Mouse (Mus musculus) lung, postnatal 36 days (tissue): ENCODE measurements at regions not wholly inside any gene's neighbourhood (a gene's known extent, or its start where the extent isn't known, plus 50 kb on each side); places are given as distances from the start of the nearest gene placed in this dataset.
A peak's percentile ranks its signal among the peaks of the same experiment; 100 is the strongest.

Experiments
- DNase-seq: peaks from one replicate; pipeline ENCODE4 v3.0.0; 2022; ENCODE audit warnings: mixed read lengths

DNA sequence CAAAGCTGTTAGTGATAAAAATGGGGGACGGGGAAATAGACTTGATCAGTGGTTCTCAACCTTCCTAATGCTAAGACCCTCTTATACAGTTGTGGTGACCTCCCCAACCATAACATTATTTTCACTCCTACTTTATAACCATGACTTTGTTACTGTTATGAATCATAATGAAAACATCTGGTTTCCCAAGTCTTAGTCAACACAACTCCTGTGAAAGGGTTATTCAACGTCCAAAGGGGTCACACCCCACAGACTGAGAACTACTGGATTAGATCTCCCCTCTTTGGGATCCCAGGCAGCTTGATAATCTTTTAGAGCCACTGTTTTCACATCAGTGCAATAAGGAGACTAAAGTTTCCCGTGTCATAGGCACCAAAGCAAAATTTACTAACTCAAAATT is 141.1 kb upstream of the Fndc3a start:
- no peak for DNase-seq

DNA sequence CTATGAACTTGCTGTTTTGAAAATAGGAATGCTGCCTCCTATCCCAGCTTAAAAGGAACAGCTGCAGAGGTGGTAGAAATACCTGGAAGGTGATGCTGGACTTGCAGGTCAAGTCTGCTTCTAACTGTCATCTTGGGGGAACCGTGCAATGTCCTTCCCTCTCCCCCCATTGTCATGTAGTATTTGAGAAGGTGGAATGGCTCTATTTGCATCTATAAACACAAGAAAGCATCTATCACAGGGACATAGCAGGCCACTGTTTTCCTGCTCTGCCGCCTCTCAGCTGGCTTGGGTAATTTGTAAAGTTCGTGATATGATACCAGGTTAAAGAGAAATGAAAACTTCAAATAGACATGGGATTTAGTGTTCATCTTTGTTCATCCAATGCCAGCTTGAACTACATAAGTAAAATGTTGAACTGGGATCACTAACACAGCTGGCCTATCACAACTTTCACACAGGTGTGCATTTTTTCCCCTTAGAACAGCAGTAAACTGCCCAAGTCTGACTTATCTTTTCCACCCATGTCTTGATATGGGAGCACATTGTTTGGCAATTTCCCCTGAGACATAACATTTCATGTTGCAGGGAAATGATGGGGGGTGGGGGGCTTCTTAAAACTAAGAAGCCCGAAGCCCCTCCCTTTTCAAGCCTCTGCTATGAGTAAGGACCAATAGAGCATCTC is 138.6 kb upstream of the Fndc3a start:
- no peak for DNase-seq

DNA sequence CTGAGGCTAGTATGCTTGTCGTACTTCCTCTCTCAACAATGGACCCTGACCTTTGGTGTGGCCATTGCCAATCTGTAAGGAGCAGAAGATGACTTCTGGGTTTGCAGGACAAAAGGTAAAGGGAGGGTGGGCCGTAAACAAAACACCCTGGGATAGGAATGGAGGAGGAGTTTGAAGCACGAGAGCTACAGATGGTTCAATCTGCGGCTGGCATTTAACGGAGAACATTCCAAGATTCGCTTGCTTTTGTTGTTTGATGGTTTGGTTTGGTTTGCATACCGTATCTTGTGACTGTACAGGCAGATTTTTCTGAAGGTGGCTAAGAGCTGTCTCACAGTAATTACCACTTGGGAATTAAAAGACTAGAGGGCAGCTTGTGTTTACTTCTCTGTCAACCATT is 137.7 kb upstream of the Fndc3a start:
- no peak for DNase-seq

DNA sequence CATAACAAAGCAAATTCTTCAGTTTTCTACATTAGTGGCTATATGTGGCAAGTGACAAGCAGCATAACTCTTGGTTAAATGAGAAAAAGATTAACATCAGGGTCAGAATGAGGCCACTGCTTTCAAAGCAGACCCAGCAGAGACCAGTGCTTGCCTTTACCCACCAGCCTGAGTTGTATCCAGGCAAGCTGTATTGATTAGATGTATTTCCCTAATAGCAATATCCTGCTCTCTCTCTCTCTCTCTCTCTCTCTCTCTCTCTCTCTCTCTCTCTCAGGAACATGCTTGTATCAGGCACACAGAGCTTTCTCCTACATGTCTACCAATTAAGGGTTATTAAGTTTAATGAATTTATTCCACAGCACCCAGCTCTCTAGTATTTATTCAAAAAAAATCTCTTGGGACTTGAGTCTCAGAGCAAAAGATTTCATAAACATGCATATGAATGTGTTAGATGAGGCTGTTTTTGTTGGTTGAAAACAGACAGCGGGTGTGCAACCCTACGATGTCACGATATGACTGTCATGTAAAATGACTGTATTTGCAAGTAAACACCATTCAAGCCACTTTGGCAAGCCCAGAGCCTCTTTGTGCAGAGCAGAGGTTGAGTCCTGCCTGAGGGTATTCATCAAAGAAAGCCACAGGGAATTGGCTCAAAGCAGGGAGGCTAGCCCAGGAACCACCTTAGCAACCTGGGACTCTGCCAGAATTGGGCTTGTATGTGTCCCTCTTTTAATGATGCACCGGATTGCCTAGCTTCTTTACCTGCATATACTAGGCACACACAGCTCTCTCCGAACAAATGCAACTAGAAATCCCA is 136.0 kb upstream of the Fndc3a start:
- no peak for DNase-seq

DNA sequence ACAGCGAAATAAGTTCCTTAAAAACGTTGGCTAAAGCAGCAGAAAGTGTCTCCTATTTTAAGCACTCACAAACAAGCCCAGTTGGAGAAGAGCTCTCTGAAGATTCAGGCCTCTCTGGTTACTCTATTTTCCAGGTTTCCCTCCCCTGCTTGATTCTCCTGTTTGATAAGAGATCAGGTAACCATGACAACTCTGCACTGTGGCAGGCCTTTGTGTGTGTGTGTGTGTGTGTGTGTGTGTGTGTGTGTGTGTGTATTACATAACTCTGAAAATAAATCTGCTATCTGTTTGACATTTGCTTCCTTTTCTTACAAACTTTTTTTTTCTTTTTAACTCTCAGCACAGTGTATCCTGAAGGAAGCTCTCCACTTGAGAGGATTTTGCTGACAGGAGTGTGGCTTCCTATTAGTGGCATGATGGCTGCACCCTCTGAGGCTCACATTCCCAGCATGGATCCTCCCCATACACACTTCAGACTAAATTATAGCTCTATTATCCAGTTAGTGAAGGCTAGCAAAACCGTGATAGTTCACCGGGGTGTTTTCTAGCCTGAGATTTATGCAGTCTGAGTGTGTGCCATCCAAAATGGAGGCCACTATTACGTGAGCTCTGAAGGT is 135.1 kb upstream of the Fndc3a start:
- no peak for DNase-seq

DNA sequence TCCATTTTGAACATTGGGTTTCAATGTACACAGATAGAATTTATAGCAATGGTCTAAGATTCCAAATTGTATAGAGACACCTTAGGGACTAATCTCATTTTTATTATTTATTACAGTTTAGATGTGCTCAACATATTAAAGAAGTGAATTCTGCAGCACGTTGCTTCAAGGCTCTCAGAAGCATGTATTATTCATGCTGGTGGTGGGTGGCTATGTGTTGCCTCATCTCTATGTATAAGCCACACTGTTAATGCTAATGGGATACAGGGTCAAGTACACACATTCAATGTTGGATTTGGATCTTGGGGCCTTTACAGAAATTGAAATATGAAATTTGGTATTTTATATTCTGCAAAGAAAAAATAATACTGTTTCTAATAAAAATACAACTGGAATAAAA is 131.9 kb upstream of the Fndc3a start:
- DNase-seq = no peak

DNA sequence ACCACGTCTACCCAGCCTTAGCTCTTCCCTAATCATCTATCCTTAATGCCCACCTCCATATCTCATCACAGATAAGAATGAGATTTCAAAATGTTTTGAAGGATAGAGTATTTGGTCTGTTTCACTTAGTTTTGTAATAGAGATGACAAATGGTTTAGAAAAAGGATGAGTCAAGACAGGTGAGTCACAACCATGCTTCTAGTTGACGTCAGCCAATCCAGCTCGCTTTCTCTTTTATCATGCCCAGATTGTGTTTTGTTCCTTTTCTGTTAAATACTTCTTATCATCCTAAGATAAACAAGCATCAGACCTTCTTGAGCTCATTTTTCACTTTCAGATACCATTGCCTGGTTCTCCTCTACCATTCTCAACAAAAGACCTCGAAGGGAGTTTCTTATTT is 125.4 kb upstream of the Fndc3a start:
- DNase-seq = no peak

DNA sequence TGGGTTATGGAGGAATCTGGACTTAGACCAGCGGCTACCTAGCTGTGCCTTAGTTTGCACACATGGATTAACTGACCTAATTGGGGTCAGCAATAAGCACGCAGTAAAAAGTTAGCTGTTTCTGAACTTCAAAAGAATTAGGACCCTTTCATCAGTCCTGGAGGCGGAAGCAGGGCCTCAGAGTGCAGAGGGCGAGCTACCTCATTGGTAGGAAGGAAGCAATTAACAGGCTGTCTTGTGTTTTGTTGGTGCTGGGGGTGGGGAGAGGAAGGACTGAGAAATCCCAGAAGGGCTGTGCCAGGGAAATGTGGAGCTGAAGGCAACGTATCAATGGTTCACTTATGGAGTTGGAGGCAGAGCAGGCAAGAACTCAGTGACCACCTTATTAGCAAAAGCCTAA is 119.5 kb upstream of the Fndc3a start:
- DNase-seq = no peak

DNA sequence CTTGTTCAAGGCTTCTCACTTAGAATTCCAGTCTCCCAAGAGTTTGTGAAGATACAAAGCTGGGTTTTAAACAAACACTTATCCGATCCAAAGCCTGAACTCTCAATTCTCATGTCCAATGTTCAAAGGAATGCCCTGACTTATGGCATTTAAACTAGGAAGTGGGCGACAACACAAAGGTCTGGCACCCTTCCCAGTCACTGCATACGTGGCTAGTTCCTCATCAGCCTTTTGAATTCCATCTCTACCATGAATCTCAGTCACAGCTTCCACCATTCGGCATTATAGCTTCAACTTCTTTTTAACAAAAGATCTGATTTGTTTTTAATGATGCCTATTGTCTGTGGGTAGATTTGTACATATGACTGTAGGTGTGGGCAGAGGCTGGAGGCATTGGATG is 115.7 kb upstream of the Fndc3a start:
- peak; percentile 19 for DNase-seq

DNA sequence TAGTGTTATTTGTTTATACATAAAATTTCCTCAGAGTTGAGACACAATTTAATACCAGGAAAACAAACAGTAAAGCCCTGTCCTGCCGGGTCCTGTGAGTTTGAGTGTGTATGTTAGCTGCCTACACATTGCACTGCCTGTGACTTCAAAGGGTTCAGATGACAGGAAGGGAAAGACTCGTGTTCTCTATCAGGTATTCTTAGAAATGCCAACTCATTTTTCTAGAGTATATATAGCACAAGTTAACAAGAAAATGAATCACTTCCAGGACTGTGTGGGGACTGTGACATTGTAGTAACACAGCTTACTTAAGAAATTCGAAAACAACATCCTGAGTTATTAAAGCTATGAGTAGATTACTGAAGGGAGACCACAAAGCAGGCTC is 112.4 kb upstream of the Fndc3a start:
- DNase-seq = no peak

DNA sequence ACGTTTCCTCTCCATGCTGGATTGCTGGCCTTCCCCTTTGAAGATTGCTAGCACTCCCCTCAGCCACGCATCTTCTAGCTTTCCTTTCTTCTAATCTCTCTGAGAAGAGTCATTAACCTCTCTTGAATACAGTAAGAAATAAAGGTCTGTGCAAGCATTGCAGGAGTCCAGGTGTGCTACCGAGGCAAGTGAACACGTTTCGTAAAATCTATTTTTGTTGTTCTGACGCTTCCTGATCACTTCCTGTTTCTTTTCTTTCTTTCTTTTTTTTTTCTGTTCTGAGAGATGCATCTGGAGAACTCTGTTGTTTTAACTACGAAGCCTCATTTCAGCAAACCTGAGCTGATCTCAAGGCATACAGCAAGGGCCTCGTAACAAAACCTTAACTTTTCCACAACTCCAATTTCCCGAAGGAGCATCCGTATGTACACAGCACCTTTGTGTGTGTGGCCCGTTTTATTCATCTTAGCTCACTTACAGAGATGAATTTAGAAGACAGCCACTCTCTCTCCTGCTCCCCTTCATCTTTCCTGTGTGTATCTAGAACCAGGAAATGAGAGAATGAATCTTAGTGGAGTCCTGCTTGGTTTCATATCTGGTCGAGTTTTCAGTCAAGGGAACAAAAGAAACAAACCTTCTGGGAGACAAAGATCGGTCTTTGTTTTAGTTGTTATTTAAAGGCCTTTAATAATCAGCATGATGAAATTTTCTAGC is 111.9 kb upstream of the Fndc3a start:
- no peak for DNase-seq

DNA sequence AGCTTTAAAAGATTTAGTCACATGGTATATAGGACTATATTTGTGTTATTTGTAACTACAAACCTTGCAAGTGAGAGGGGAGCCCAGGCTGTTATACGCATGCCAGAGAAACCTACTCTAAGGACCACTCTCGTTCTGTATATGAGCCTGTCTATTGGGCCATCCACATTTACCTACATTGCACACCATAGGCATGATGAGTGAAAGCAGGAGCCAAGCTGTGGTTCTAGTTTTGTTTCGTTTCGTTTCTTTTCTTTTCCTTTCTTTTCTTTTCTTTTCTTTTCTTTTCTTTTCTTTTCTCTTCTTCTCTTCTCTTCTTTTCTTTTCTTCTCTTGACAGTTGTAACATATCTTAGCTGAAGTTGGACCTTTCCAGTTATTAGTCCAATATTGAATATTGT is 109.2 kb upstream of the Fndc3a start:
- no peak for DNase-seq

DNA sequence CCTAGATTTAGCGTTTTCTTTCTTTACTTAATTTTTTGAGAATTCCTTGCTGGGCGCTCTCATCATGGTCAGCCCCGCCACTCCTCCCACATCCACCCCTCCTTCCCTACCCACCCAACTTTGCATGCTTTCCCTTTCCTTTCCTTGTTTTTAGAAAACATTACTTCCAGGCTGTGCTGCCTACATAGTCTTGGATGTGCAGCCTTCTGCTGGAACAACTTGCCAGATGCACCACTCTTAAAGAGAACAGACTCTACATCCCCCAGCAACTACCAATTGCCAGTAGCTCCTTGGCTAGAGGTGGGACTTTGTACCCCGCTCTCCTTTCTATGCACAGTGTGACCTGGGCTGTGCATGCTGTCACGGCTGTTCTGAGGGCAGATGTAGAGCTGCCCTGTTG is 108.0 kb upstream of the Fndc3a start:
- DNase-seq = no peak

DNA sequence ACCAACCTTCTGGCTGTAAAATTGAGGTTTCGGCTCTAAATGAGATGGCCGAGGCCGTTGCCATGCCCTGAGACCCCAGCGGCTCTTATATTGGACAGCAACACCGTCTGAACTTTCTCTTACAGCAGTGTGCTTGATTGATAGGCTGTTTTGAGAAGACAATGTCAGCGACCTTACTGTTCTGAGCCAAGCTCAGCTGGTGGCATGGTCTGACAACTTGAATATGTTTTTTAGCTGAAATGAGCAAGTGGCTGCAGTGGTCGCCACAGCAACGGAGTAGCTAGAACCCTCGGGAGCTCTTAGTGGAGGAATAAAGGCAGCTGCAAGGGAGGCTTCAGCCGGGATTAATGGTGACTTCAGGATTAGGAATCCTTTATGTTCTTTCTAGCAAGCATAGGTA is 107.0 kb upstream of the Fndc3a start:
- DNase-seq = peak; percentile 7

DNA sequence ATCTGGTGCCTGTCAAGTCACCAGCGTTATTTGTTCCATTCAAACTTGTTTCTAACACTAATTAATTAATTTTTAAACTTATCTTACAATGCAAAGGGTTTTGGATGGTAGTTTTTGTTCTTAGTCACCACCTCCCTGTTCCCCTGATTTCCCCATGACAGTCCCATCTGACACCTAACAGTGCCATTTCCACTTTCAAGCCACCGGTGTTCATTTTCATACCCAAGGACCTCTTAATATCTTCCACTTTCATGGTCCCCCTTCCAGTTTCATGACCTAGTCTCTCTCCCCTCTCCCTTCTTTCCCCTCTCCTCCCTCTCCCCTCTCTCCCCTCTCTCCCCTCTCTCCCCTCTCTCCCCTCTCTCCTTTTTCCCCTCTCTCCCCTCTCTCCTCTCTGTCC is 99.3 kb upstream of the Fndc3a start:
- no peak for DNase-seq

DNA sequence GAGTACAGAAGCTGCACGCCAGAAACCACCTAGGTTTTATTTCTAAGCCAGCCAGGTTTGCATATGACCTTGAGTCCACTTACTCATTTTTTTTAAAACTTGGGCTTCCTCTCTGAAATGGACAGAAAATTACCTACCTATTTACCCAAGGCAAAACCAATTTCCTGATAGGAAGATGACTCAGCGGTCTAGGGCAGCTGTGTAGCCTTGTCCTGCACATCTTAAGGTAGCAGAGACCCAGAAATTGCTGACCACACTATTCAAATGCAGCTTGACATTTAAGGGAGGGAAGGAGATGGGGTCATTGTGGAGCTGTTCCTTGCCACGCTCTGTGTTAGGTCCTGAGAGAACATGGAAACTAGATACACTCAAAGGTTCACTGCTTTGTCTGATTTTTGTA is 98.1 kb upstream of the Fndc3a start:
- DNase-seq = no peak

DNA sequence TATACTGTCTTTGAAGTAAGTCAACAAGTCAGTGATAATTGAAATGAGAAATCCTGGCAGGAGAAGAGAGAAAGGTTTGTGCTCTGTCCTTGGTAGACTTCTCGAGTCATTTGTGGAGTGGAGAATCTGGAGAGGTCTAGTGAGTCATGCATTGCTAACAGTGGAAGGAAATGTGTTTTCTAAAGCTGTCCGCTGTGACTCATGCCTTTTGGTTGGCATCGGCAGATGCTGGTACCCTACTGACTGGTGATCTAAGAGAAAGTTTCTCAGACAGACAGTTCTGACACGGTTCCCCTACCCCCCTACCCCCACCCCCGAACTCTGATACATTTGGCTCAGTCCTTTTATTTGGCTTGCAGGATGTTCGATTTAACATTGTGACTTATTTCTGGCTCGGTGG is 97.5 kb upstream of the Fndc3a start:
- no peak for DNase-seq

DNA sequence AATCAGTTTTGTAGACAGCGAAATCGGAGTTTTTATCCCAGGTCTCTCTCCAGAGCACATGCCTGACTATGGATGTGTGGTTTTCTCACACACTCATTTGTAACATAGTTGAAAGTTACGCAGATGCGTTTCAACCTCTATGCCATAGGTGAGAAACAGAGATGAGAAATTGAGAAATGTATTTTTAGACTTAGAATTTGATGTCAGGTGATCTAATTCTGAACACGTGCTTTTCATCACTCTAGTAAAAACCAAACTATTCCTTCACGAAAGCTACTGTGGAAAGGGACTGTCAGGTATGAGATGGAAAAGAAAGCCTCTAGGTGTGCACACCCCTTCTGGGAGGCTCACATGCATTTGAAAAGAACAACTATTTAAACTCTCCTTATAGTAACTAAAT is 96.8 kb upstream of the Fndc3a start:
- DNase-seq = no peak

DNA sequence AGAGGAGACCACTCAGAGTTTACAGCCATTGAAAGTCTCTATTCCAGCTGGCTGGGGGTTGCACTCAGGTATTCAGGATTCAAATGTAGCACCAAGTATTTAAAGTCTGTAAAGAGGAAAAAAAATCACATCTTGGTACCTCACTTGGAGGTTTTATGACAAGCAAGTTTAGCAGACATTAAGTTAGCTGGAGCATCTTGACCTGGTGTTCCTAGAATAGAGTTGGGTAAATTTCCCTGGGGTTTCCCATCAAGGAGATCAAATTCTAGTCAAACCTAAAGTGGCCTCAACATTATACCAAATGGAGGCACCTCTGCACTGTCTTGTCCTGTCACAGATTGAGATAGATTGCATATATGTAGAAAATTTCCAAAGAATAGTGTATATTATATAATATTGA is 93.8 kb upstream of the Fndc3a start:
- no peak for DNase-seq

DNA sequence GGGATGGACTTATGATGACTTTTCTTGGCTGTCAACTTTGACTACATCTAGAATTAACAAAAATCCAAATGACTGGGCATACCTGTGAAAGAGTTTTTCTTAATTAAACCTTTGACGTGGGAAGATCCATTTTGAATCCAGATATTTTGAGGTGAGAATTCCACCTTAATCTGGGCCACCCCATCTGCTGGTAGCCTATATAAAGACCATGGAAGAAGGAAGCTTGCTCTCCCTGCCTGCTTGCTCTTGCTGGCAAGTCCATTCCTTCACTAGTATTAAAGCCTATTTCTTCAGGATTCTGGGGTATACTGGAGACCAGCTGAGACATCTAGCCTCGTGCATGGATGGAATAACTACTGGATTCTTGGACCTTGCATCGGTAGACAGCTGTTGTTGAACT is 80.9 kb upstream of the Fndc3a start:
- no peak for DNase-seq

DNA sequence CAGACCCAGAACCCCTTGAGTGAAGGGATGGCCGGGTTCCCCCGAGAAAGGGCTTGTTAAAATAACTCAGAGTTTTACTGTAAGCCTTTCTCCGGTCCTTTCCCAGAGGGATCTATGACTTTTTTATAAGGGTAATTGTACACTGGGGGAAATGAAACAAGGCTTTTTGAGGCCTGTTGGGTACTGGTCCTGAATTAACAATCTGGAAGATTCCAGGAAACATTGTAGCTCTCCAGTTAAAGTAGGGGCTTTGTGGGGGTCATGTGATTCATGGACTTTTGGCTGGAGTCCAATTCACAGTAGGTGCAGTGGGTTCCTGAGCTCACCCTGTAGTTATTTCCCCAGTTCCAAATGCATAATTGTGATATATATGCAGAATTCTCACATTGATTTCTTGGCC is 77.1 kb upstream of the Fndc3a start:
- no peak for DNase-seq

DNA sequence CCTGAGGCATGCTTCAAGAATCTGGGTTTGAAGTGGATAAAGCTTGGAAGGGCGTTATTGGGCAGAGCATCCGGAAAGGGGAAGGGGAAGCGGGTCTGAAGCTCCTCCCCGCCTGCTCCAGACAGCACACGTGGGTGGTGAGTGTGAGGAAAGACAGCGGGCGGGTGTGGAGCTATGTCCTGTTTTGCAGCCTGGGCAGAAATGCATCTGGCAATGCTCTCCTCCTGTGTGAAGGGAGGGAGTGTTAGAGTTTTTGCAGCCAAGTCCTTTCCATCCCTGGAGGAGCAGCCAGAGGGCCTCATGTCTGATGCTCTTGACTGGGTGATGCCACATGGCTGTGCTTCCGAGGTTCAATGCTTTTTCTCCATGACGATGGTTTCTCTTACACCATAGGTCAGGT is 73.4 kb upstream of the Fndc3a start:
- DNase-seq = peak; percentile 71

DNA sequence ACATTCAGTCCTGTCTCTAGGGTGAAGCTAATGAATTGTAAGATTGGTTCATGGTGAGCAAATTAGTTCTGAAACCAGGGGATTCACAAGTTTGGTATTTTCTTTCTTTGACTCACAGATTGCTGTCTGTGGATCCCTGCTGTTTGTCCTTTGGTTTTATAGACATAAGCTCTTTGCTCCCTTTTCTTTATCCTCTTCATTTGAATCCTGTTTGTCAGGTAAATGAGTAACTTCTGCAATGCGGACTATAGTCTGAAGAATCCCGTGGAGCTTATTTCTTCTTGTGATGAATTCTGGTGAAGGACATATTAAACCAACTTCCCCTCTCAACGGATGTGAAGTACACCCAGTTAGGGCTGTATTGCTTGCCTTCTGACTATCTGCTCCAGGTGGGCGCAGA is 69.6 kb upstream of the Fndc3a start:
- no peak for DNase-seq

DNA sequence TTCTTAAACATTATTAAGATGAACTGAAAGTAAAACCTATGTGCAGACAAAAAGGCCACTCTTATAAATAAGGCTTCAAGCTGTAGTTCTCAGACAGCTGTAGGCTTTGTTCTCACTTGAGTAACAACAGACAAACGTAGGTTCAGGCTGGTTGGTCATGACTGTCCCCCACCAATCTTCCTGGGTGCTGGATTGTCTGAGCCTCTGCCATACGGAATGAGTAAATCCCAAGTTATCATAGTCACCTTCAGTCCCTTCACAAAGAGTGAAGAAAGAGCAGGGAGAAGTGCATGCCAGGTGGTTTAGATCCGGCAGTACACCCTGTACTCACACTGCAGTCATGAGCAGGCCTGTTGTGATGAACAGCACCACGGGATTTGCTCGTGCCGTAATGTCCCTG is 69.0 kb upstream of the Fndc3a start:
- DNase-seq = no peak
